ENCODE assay signal across 12 mouse cellular contexts in genomic region chr11:108935128-108935868, GRCm38 (mm10). TPM values are rescaled to one million over a fixed set of nuclear protein-coding genes. Genes with fewer than 3 reads are reported as not detected.
A peak's percentile ranks its signal among the peaks of the same experiment; 100 is the strongest.
DNase-seq lines count a peak whose midpoint lies in the region; ATAC-seq and TF ChIP-seq lines count a peak whose summit lies in the region.
"Had no signal": no experiment of that assay in that cellular context is flagged by ENCODE, and none has a peak within 500 bp of the region (broad histone marks: within the 10 kb centered on the region; RNA-seq: fewer than 3 reads in every experiment).

No protein-coding gene starts in this region.

- 64% methylated on average over 16 of the region's 18 CpGs for whole genome bisulfite sequencing in lung, postnatal 0 days
- 25% methylated on average over 18 of the region's 18 CpGs for WGBS in embryonic facial prominence, embryonic 15.5 days
- 16% methylated on average over 15 of the region's 18 CpGs for WGBS in hindbrain, postnatal 0 days
- WGBS in neural tube, embryonic 13.5 days, result 18% methylated on average over 18 of the region's 18 CpGs

- no peak for TF ChIP-seq CTCF in lung, postnatal 0 days (IDR thresholded peaks at IDR 0.05)
- no peak for TF ChIP-seq CTCF in hindbrain, postnatal 0 days (IDR thresholded peaks at IDR 0.05; ENCODE audit: low read depth)

- no peaks in the 10 kb centered on the region for H3K9me3 ChIP-seq in lung, postnatal 0 days (ENCODE audit: low read length)
- H3K9me3 ChIP-seq in embryonic facial prominence, embryonic 15.5 days (replicated peaks), result no peaks in the 10 kb centered on the region
- no peaks in the 10 kb centered on the region for H3K9me3 ChIP-seq in hindbrain, postnatal 0 days (ENCODE audit: low read length)
- no peaks in the 10 kb centered on the region for H3K9me3 ChIP-seq in neural tube, embryonic 13.5 days
- H3K9me3 ChIP-seq: lung, embryonic 15.5 days; stomach, embryonic 15.5 days had no signal

- no peak overlapping the region for H3K4me2 ChIP-seq in lung, postnatal 0 days (replicated peaks; ENCODE audit: low read depth, low read length)
- no peak overlapping the region for H3K4me2 ChIP-seq in embryonic facial prominence, embryonic 15.5 days (replicated peaks)
- H3K4me2 ChIP-seq in hindbrain, postnatal 0 days (ENCODE audit: low read depth, low read length), result no peak overlapping the region
- 0 out of 2 replicates have a peak overlapping the region, but pooled peaks have one; percentile 9 for H3K4me2 ChIP-seq in neural tube, embryonic 13.5 days
- H3K4me2 ChIP-seq: lung, embryonic 15.5 days; stomach, embryonic 15.5 days had no signal

- H3K27ac ChIP-seq in lung, postnatal 0 days (ENCODE audit: low read length), result no peak overlapping the region
- H3K27ac ChIP-seq in embryonic facial prominence, embryonic 15.5 days (replicated peaks), result peak overlapping the region; percentile 49; the same call in 1 of the 2 replicates
- H3K27ac ChIP-seq in hindbrain, postnatal 0 days, result peak overlapping the region; percentile 59
- H3K27ac ChIP-seq in neural tube, embryonic 13.5 days (replicated peaks), result peak overlapping the region; percentile 64
- H3K27ac ChIP-seq: lung, embryonic 15.5 days; stomach, embryonic 15.5 days had no signal

- no peaks in the 10 kb centered on the region for H3K27me3 ChIP-seq in lung, postnatal 0 days (replicated peaks; ENCODE audit: insufficient read depth, low read length)
- H3K27me3 ChIP-seq in embryonic facial prominence, embryonic 15.5 days, result no peaks in the 10 kb centered on the region
- H3K27me3 ChIP-seq in hindbrain, postnatal 0 days (ENCODE audit: insufficient read depth, low read length), result no peaks in the 10 kb centered on the region
- no peaks in the 10 kb centered on the region for H3K27me3 ChIP-seq in neural tube, embryonic 13.5 days
- H3K27me3 ChIP-seq: lung, embryonic 15.5 days; stomach, embryonic 15.5 days had no signal

- no peak for TF ChIP-seq EP300 in lung, postnatal 0 days (IDR thresholded peaks at IDR 0.05)

- intact Hi-C loops in heart, postnatal 10 days (cut with DNase I), result no loop called here

- no peaks in the 10 kb centered on the region; the same call in 1 of the 2 replicates for H3K4me1 ChIP-seq in lung, postnatal 0 days (ENCODE audit: insufficient read depth, low read depth, low read length)
- H3K4me1 ChIP-seq in embryonic facial prominence, embryonic 15.5 days, result peaks cover 50% of the 10 kb centered on the region
- peaks cover 25% of the 10 kb centered on the region for H3K4me1 ChIP-seq in hindbrain, postnatal 0 days (ENCODE audit: insufficient read depth, low read length)
- peaks cover 75% of the 10 kb centered on the region for H3K4me1 ChIP-seq in neural tube, embryonic 13.5 days (replicated peaks)

- H3K9ac ChIP-seq in lung, postnatal 0 days (replicated peaks; ENCODE audit: low read depth), result no peak overlapping the region
- H3K9ac ChIP-seq in embryonic facial prominence, embryonic 15.5 days, result no peak overlapping the region
- H3K9ac ChIP-seq in hindbrain, postnatal 0 days (replicated peaks; ENCODE audit: low read length), result no peak overlapping the region
- H3K9ac ChIP-seq in neural tube, embryonic 13.5 days, result peak overlapping the region; percentile 38; the same call in 1 of the 2 replicates
- H3K9ac ChIP-seq: lung, embryonic 15.5 days; stomach, embryonic 15.5 days had no signal

- peak; percentile 18; the same call in 1 of the 2 replicates for ATAC-seq in lung, postnatal 0 days
- ATAC-seq in embryonic facial prominence, embryonic 15.5 days (ENCODE audit: insufficient number of reproducible peaks, low FRiP score, low TSS enrichment, low read depth), result peak; percentile 26; the same call in 1 of the 2 replicates
- peak; percentile 87 for ATAC-seq in hindbrain, postnatal 0 days
- peak; percentile 79 for ATAC-seq in neural tube, embryonic 13.5 days (ENCODE audit: low read depth)

- DNase-seq in lung, postnatal 0 days (ENCODE audit: low spot score), result no peak
- no peak for DNase-seq in lung, postnatal 36 days
- DNase-seq in hindbrain, postnatal 0 days (ENCODE audit: low spot score), result peak; percentile 75
- no peak for DNase-seq in heart, postnatal 10 days
- no peak for DNase-seq in layer of hippocampus, postnatal 14 days (ENCODE audit: low spot score in 2 of 2)
- DNase-seq in spleen, adult 12 weeks (ENCODE audit: low spot score), result no peak

- peaks cover 9% of the 10 kb centered on the region; the same call in 1 of the 2 replicates for H3K36me3 ChIP-seq in lung, postnatal 0 days (ENCODE audit: insufficient read depth, low read length)
- H3K36me3 ChIP-seq in embryonic facial prominence, embryonic 15.5 days, result peaks cover 57% of the 10 kb centered on the region
- H3K36me3 ChIP-seq in hindbrain, postnatal 0 days (ENCODE audit: insufficient read depth, low read length), result peaks cover 23% of the 10 kb centered on the region; the same call in 1 of the 2 replicates
- peaks cover 64% of the 10 kb centered on the region for H3K36me3 ChIP-seq in neural tube, embryonic 13.5 days
- H3K36me3 ChIP-seq: G1E had no signal

- H3K4me3 ChIP-seq in lung, postnatal 0 days (ENCODE audit: low read depth, low read length), result no peak overlapping the region
- no peak overlapping the region for H3K4me3 ChIP-seq in embryonic facial prominence, embryonic 15.5 days (replicated peaks)
- H3K4me3 ChIP-seq in hindbrain, postnatal 0 days (ENCODE audit: low read length), result no peak overlapping the region
- no peak overlapping the region for H3K4me3 ChIP-seq in neural tube, embryonic 13.5 days
- H3K4me3 ChIP-seq: erythroblast, embryonic 14.5 days; lung, embryonic 15.5 days; stomach, embryonic 15.5 days had no signal

RNA-seq across cellular contexts. Expression of gene Axin2, which starts 15.1 kb away (rescaled TPM):
- 10.4 and 11.0 TPM in 2 replicates for polyA plus RNA-seq in lung, postnatal 0 days (2015; fragmentation: Nextera tagmentation; extraction: Ambion mirVana)
- polyA plus RNA-seq in embryonic facial prominence, embryonic 15.5 days (2015; fragmentation: Nextera tagmentation; extraction: Ambion mirVana), result 12.5 and 14.5 TPM in 2 replicates
- total RNA-seq in hindbrain, postnatal 0 days (2014; rRNA removed), result 31.8 and 38.0 TPM in 2 replicates
- polyA plus RNA-seq in hindbrain, postnatal 0 days (2015; fragmentation: Nextera tagmentation; extraction: Ambion mirVana), result 5.9 and 6.0 TPM in 2 replicates
- polyA plus RNA-seq in neural tube, embryonic 13.5 days (2015; fragmentation: Nextera tagmentation; extraction: Ambion mirVana), result 8.8 and 10.6 TPM in 2 replicates
- total RNA-seq in heart, postnatal 10 days (2021), result 1 to 10 TPM; 5.4 to 6.0 TPM
- total RNA-seq in layer of hippocampus, postnatal 14 days (2021), result 10 to 100 TPM; 28.1 to 28.6 TPM
- total RNA-seq: G1E had no signal
- polyA plus RNA-seq: G1E had no signal

Comparison
In these comparisons a context has a peak if more than half of its experiments do, and no peak if none do; other contexts are left out.
1. ATAC-seq: peak in every context shown above with its lines; median percentile 87 in hindbrain, postnatal 0 days; 79 in neural tube, embryonic 13.5 days; 26 in embryonic facial prominence, embryonic 15.5 days; 18 in lung, postnatal 0 days.